Mouse (Mus musculus): ENCODE measurements around the gene Cyth4.

Cyth4 gene

GRCm38 (mm10) chr15:78607463-78607862 is 10.6 kb downstream of the Cyth4 start:
- in situ Hi-C loops (cut with MboI; ENCODE audit: unreplicated experiment in 2 of 2), result no loop called here

GRCm38 (mm10) chr15:78610705-78611462 is 14.0 kb downstream of the Cyth4 start:
- in situ Hi-C loops (cut with MboI; ENCODE audit: unreplicated experiment in 2 of 2), result no loop called here

- in situ Hi-C loops (cut with MboI; ENCODE audit: unreplicated experiment in 2 of 2), result no loop called here
Measured at GRCm38 (mm10) chr15:78614536-78614935, 17.7 kb downstream of the Cyth4 start.

GRCm38 (mm10) chr15:78616973-78617372 is 20.1 kb downstream of the Cyth4 start:
- in situ Hi-C loops (cut with MboI; ENCODE audit: unreplicated experiment in 2 of 2), result no loop called here

GRCm38 (mm10) chr15:78623426-78623825 is 26.6 kb downstream of the Cyth4 start:
- in situ Hi-C loops (cut with MboI; ENCODE audit: unreplicated experiment in 2 of 2), result loop anchor here (5.0 to 10.0 kb wide), 5 partner anchors 36 to 224 kb away; partner anchors contain the start of gene Cdc42ep1 (in 1 of the 2)

GRCm38 (mm10) chr15:78624431-78624950 is 27.6 kb downstream of the Cyth4 start:
- in situ Hi-C loops (cut with MboI; ENCODE audit: unreplicated experiment in 2 of 2), result loop anchor here (5.0 to 10.0 kb wide), 5 partner anchors 37 to 223 kb away; partner anchors contain the start of gene Cdc42ep1 (in 1 of the 2)

GRCm38 (mm10) chr15:78624961-78625360 is 28.1 kb downstream of the Cyth4 start:
- in situ Hi-C loops (cut with MboI; ENCODE audit: unreplicated experiment in 2 of 2), result loop anchor here (5.0 to 10.0 kb wide), 5 partner anchors 38 to 222 kb away; partner anchors contain the start of gene Cdc42ep1 (in 1 of the 2)

GRCm38 (mm10) chr15:78626285-78626684 is 29.4 kb downstream of the Cyth4 start:
- in situ Hi-C loops (cut with MboI; ENCODE audit: unreplicated experiment in 2 of 2), result loop anchor here in 1 of 2 experiments (10.0 kb wide), 1 partner anchor 219 kb away; the partner anchor contains the start of gene Cdc42ep1

GRCm38 (mm10) chr15:78632387-78632786 is 35.5 kb downstream of the Cyth4 start:
- in situ Hi-C loops (cut with MboI; ENCODE audit: unreplicated experiment in 2 of 2), result no loop called here

- in situ Hi-C loops (cut with MboI; ENCODE audit: unreplicated experiment in 2 of 2), result no loop called here
Measured at GRCm38 (mm10) chr15:78633413-78633812, 36.6 kb downstream of the Cyth4 start.

GRCm38 (mm10) chr15:78634095-78634737 is 37.4 kb downstream of the Cyth4 start:
- in situ Hi-C loops (cut with MboI; ENCODE audit: unreplicated experiment in 2 of 2), result no loop called here

- in situ Hi-C loops (cut with MboI; ENCODE audit: unreplicated experiment in 2 of 2), result no loop called here
Measured at GRCm38 (mm10) chr15:78635231-78635630, 38.4 kb downstream of the Cyth4 start.

GRCm38 (mm10) chr15:78643633-78644032 is 46.8 kb downstream of the Cyth4 start:
- in situ Hi-C loops (cut with MboI; ENCODE audit: unreplicated experiment in 2 of 2), result no loop called here

- in situ Hi-C loops (cut with MboI; ENCODE audit: unreplicated experiment in 2 of 2), result no loop called here
Measured at GRCm38 (mm10) chr15:78644606-78645005, 47.8 kb downstream of the Cyth4 start.

- in situ Hi-C loops (cut with MboI; ENCODE audit: unreplicated experiment in 2 of 2), result no loop called here
Measured at GRCm38 (mm10) chr15:78647746-78648145, 50.9 kb downstream of the Cyth4 start.

- in situ Hi-C loops (cut with MboI; ENCODE audit: unreplicated experiment in 2 of 2), result no loop called here
Measured at GRCm38 (mm10) chr15:78651169-78651568, 54.3 kb downstream of the Cyth4 start.

- in situ Hi-C loops (cut with MboI; ENCODE audit: unreplicated experiment in 2 of 2), result no loop called here
Measured at GRCm38 (mm10) chr15:78664268-78664667, 67.4 kb downstream of the Cyth4 start.

GRCm38 (mm10) chr15:78669221-78669871 is 72.5 kb downstream of the Cyth4 start:
- in situ Hi-C loops (cut with MboI; ENCODE audit: unreplicated experiment in 2 of 2), result no loop called here

- in situ Hi-C loops (cut with MboI; ENCODE audit: unreplicated experiment in 2 of 2), result no loop called here
Measured at GRCm38 (mm10) chr15:78670341-78670740, 73.5 kb downstream of the Cyth4 start.
